Mouse (Mus musculus) layer of hippocampus, postnatal 36 days (tissue): ENCODE data around the gene Foxa1. TPM values are rescaled to one million over a fixed set of nuclear protein-coding genes. Genes with fewer than 3 reads are reported as not detected.

Experiments used
- DNase-seq, 2 experiments: peaks; one replicate each; pipeline ENCODE4 v3.0.0; 2022
- total RNA-seq, 2 experiments: library from RNA; stranded (reverse); gene quantifications; 2 replicates each; pipeline ENCODE4 v1.2.3; 2021

Foxa1 gene
- total RNA-seq, 2 experiments from 2014 or later = not detected

GRCm38 (mm10) chr12:57539551-57539985, 7.1 kb downstream of the Foxa1 start:
- DNase-seq = no peak

GRCm38 (mm10) chr12:57538588-57539550, 7.8 kb downstream of the Foxa1 start:
- DNase-seq = no peak

- no peak for DNase-seq
These were observed 8.7 kb downstream of the Foxa1 start for GRCm38 (mm10) chr12:57537791-57538587.

- DNase-seq = no peak
These were observed 9.6 kb downstream of the Foxa1 start for GRCm38 (mm10) chr12:57536909-57537670.

- DNase-seq = no peak
These were observed 10.4 kb downstream of the Foxa1 start for GRCm38 (mm10) chr12:57536056-57536908.

GRCm38 (mm10) chr12:57534879-57535611, 11.7 kb downstream of the Foxa1 start:
- no peak for DNase-seq

GRCm38 (mm10) chr12:57534517-57534878, 12.2 kb downstream of the Foxa1 start:
- DNase-seq = no peak

- no peak for DNase-seq
These were observed 16.2 kb downstream of the Foxa1 start for GRCm38 (mm10) chr12:57530474-57530873.

- DNase-seq = no peak
These were observed 18.4 kb downstream of the Foxa1 start for GRCm38 (mm10) chr12:57528335-57528734.

- no peak for DNase-seq
These were observed 30.9 kb downstream of the Foxa1 start for GRCm38 (mm10) chr12:57515702-57516377.

- DNase-seq = no peak
These were observed 32.2 kb downstream of the Foxa1 start for GRCm38 (mm10) chr12:57514552-57514951.

- DNase-seq = no peak
These were observed 35.2 kb downstream of the Foxa1 start for GRCm38 (mm10) chr12:57511560-57511959.

- no peak for DNase-seq
These were observed 35.6 kb downstream of the Foxa1 start for GRCm38 (mm10) chr12:57511127-57511526.

- DNase-seq = no peak
These were observed 37.0 kb downstream of the Foxa1 start for GRCm38 (mm10) chr12:57509726-57510125.

GRCm38 (mm10) chr12:57508938-57509337, 37.8 kb downstream of the Foxa1 start:
- no peak for DNase-seq

- DNase-seq = no peak
These were observed 41.4 kb downstream of the Foxa1 start for GRCm38 (mm10) chr12:57505329-57505728.

- DNase-seq = no peak
These were observed 46.5 kb downstream of the Foxa1 start for GRCm38 (mm10) chr12:57500246-57500645.

- no peak for DNase-seq
These were observed 50.2 kb downstream of the Foxa1 start for GRCm38 (mm10) chr12:57496347-57497119.
